30 mouse cellular contexts compared by ENCODE assay signal in the genomic region with DNA sequence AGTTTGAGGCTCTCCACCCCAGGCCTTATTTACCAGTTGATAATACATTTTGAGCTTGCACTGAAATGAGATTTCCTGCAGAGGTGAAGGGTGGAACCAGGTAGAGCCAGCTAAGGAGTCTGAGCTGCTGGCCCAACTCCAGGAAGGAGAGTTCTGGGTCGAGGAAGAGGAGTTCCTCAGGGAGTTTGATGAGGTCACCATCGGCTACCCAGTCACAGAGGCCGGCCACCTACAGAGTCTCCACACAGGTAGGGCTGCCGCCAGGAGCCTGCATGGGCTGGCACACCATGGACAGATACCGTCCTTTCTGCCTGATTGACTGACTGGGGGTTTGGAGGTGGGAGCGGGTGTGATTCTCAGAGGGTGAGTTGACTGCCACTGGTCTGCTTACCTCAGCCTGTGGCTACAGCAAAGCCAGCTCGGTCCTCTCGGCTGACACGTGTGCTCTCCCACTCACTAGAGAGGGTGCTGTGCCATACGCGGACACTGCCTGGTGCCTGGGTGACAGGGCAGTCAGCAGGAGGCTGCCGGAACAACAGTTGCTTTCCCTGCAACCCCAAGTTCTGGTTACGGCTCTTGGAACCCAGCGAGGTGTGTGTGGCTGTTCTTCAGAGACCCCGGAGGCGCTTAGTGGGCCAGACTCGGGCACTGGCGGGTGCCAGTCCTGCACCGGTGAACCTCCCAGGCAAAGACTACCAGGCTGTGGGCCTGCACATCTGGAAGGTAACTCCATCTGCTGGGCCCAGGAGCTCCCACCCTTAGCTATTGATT. TPM values are rescaled to one million over a fixed set of nuclear protein-coding genes. Genes with fewer than 3 reads are reported as not detected.
DNase-seq lines count a peak whose midpoint lies in the region; ATAC-seq lines count a peak whose summit lies in the region.
"Had no signal": no experiment of that assay in that cellular context is flagged by ENCODE, and none has a peak within 500 bp of the region (broad histone marks: within the 10 kb centered on the region; RNA-seq: fewer than 3 reads in every experiment).

No protein-coding gene starts in this region.

- no peak overlapping the region for H3K4me3 ChIP-seq in heart, embryonic 11.5 days (ENCODE audit: low read depth, low read length)
- peak overlapping the region; percentile 38 for H3K4me3 ChIP-seq in megakaryocyte, embryonic 14.5 days (replicated peaks)
- H3K4me3 ChIP-seq: embryonic facial prominence, embryonic 13.5 days; embryonic facial prominence, embryonic 15.5 days; erythroblast, embryonic 14.5 days; forebrain, embryonic 10.5 days; forebrain, embryonic 12.5 days had no signal

- H3K27me3 ChIP-seq in heart, embryonic 11.5 days (ENCODE audit: control insufficient read depth, insufficient read depth, low read length) = no peaks in the 10 kb centered on the region
- no peaks in the 10 kb centered on the region for H3K27me3 ChIP-seq in megakaryocyte, embryonic 14.5 days (replicated peaks)
- H3K27me3 ChIP-seq: CH12.LX; embryonic facial prominence, embryonic 13.5 days; embryonic facial prominence, embryonic 15.5 days; forebrain, embryonic 12.5 days; Patski had no signal

- ATAC-seq in heart, embryonic 11.5 days (replicated peaks; ENCODE audit: insufficient number of reproducible peaks, low FRiP score, low TSS enrichment) = no peak
- ATAC-seq in megakaryocyte, adult 5-6 weeks (ENCODE audit: poor library complexity, severe bottlenecking) = no peak
- ATAC-seq: activated CD4-positive, CD25-positive, alpha-beta regulatory T cell, adult 4 months; CD4-positive, CD25-positive, alpha-beta regulatory T cell, adult 4 months; forebrain, embryonic 14.5 days; Patski had no signal

- H3K36me3 ChIP-seq in heart, embryonic 11.5 days (ENCODE audit: control insufficient read depth, insufficient read depth, low read length) = peaks cover 27% of the 10 kb centered on the region
- peaks cover 97% of the 10 kb centered on the region for H3K36me3 ChIP-seq in megakaryocyte, embryonic 14.5 days (replicated peaks; ENCODE audit: low read length)

- WGBS in heart, embryonic 11.5 days (ENCODE audit: insufficient replicate concordance) = 88% methylated on average over 19 of the region's 19 CpGs

- H3K4me1 ChIP-seq in heart, embryonic 11.5 days (ENCODE audit: control insufficient read depth, insufficient read depth, low read length) = no peaks in the 10 kb centered on the region
- H3K4me1 ChIP-seq in megakaryocyte, embryonic 14.5 days = no peaks in the 10 kb centered on the region
- H3K4me1 ChIP-seq: embryonic facial prominence, embryonic 13.5 days; embryonic facial prominence, embryonic 15.5 days; forebrain, embryonic 10.5 days; forebrain, embryonic 12.5 days had no signal

- H3K9me3 ChIP-seq in heart, embryonic 11.5 days (replicated peaks; ENCODE audit: control insufficient read depth, low read length) = no peaks in the 10 kb centered on the region
- no peaks in the 10 kb centered on the region for H3K9me3 ChIP-seq in megakaryocyte, embryonic 14.5 days
- H3K9me3 ChIP-seq: embryonic facial prominence, embryonic 13.5 days; embryonic facial prominence, embryonic 15.5 days; forebrain, embryonic 10.5 days; forebrain, embryonic 12.5 days; G1E had no signal

- no peak overlapping the region for H3K9ac ChIP-seq in heart, embryonic 11.5 days (ENCODE audit: low read depth, low read length)
- H3K9ac ChIP-seq: embryonic facial prominence, embryonic 13.5 days; embryonic facial prominence, embryonic 15.5 days; forebrain, embryonic 12.5 days had no signal

- peak; percentile 83 for DNase-seq in heart, adult 11 months
- peak; percentile 4 for DNase-seq in kidney, postnatal 10 days
- DNase-seq in kidney, adult 9 months = no peak
- DNase-seq in testis, postnatal 10 days (ENCODE audit: low spot score) = peak; percentile 41
- DNase-seq in testis, postnatal 14 days (ENCODE audit: low spot score) = no peak
- DNase-seq: adrenal gland, postnatal 10 days; adrenal gland, postnatal 25 days; B cell, adult 2 months; cerebellum, adult 11 months; cerebellum, adult 18-20 months; cerebellum, adult 8-10 months; cerebellum, adult 9-11 months; cerebellum, postnatal 14 days; cerebellum, postnatal 36 days; embryo, embryonic 11 days had no signal

- no peak overlapping the region for H3K4me2 ChIP-seq in heart, embryonic 11.5 days
- H3K4me2 ChIP-seq: embryonic facial prominence, embryonic 13.5 days; embryonic facial prominence, embryonic 15.5 days; forebrain, embryonic 12.5 days had no signal

- H3K27ac ChIP-seq in heart, embryonic 11.5 days (ENCODE audit: low read depth, low read length) = no peak overlapping the region
- H3K27ac ChIP-seq: embryonic facial prominence, embryonic 13.5 days; embryonic facial prominence, embryonic 15.5 days; forebrain, embryonic 10.5 days; forebrain, embryonic 12.5 days had no signal

RNA-seq across cellular contexts. Expression of gene Gpr35, which starts 7.3 kb away (rescaled TPM):
- 0.09 TPM in 1 of 2 replicates, not detected in the other for polyA plus RNA-seq in heart, embryonic 11.5 days (2014; fragmentation: Nextera tagmentation; extraction: Ambion mirVana)
- 1.1 TPM in 1 of 2 replicates, not detected in the other for polyA plus RNA-seq in megakaryocyte, embryonic 14.5 days (2012; ENCODE audit: insufficient read depth, low replicate concordance)
- total RNA-seq in megakaryocyte, adult 5-6 weeks (2015) = 69.5 and 72.6 TPM in 2 replicates
- total RNA-seq in megakaryocyte, adult 5-6 weeks (2017) = 46.4 and 47.2 TPM in 2 replicates
- polyA plus RNA-seq: Patski had no signal

RNA-seq across cellular contexts. Expression of gene Capn10, which starts 9.2 kb away (rescaled TPM):
- 11.8 and 14.7 TPM in 2 replicates for polyA plus RNA-seq in heart, embryonic 11.5 days (2014; fragmentation: Nextera tagmentation; extraction: Ambion mirVana)
- polyA plus RNA-seq in megakaryocyte, embryonic 14.5 days (2012; ENCODE audit: insufficient read depth, low replicate concordance) = 12.4 and 15.0 TPM in 2 replicates
- 2.7 and 5.2 TPM in 2 replicates for total RNA-seq in megakaryocyte, adult 5-6 weeks (2015)
- total RNA-seq in megakaryocyte, adult 5-6 weeks (2017) = 6.4 and 8.7 TPM in 2 replicates

RNA-seq across cellular contexts. Expression of gene Rnpepl1, which starts 32.8 kb away (rescaled TPM):
- 21.7 and 24.6 TPM in 2 replicates for polyA plus RNA-seq in heart, embryonic 11.5 days (2014; fragmentation: Nextera tagmentation; extraction: Ambion mirVana)
- 94.2 and 172 TPM in 2 replicates for polyA plus RNA-seq in megakaryocyte, embryonic 14.5 days (2012; ENCODE audit: insufficient read depth, low replicate concordance)
- total RNA-seq in megakaryocyte, adult 5-6 weeks (2015) = 29.3 and 30.1 TPM in 2 replicates
- total RNA-seq in megakaryocyte, adult 5-6 weeks (2017) = 20.4 and 23.6 TPM in 2 replicates

RNA-seq across cellular contexts. Expression of gene Dusp28, which starts 36.6 kb away (rescaled TPM):
- 6.2 and 6.9 TPM in 2 replicates for polyA plus RNA-seq in heart, embryonic 11.5 days (2014; fragmentation: Nextera tagmentation; extraction: Ambion mirVana)
- 1.8 and 4.1 TPM in 2 replicates for polyA plus RNA-seq in megakaryocyte, embryonic 14.5 days (2012; ENCODE audit: insufficient read depth, low replicate concordance)
- total RNA-seq in megakaryocyte, adult 5-6 weeks (2015) = 8.2 and 8.9 TPM in 2 replicates
- total RNA-seq in megakaryocyte, adult 5-6 weeks (2017) = 2.0 and 2.4 TPM in 2 replicates

RNA-seq across cellular contexts. Expression of gene Ankmy1, which starts 40.7 kb away (rescaled TPM):
- polyA plus RNA-seq in heart, embryonic 11.5 days (2014; fragmentation: Nextera tagmentation; extraction: Ambion mirVana) = 0.34 and 0.70 TPM in 2 replicates
- polyA plus RNA-seq in megakaryocyte, embryonic 14.5 days (2012; ENCODE audit: insufficient read depth, low replicate concordance) = not detected in 2 replicates
- total RNA-seq in megakaryocyte, adult 5-6 weeks (2015) = 0.20 TPM in 1 of 2 replicates, not detected in the other
- total RNA-seq in megakaryocyte, adult 5-6 weeks (2017) = not detected in 2 replicates
- total RNA-seq: common myeloid progenitor, adult 5-6 weeks had no signal
- polyA plus RNA-seq: erythroblast, embryonic 14.5 days had no signal

Comparison
In these comparisons a context has a peak if more than half of its experiments do, and no peak if none do; other contexts are left out.
1. DNase-seq: peak in heart, adult 11 months (single experiment), kidney, postnatal 10 days (single experiment) and testis, postnatal 10 days (single experiment); none in kidney, adult 9 months (single experiment) and testis, postnatal 14 days (single experiment).